ENCODE assay signal across 22 mouse cellular contexts in genomic region chr9:43003881-43004280, GRCm38 (mm10).
"Had no signal": no experiment of that assay in that cellular context is flagged by ENCODE, and none has a peak within 500 bp of the region (broad histone marks: within the 10 kb centered on the region; RNA-seq: fewer than 3 reads in every experiment).

No protein-coding gene starts in this region.

- H3K9me3 ChIP-seq: limb, embryonic 10.5 days; liver, embryonic 12.5 days; liver, embryonic 15.5 days; megakaryocyte, embryonic 14.5 days; neural tube, embryonic 12.5 days; neural tube, embryonic 15.5 days had no signal

- H3K9ac ChIP-seq: limb, embryonic 13.5 days; liver, embryonic 12.5 days; liver, embryonic 15.5 days; neural tube, embryonic 12.5 days; neural tube, embryonic 15.5 days had no signal

- H3K27me3 ChIP-seq: limb, embryonic 13.5 days; liver, embryonic 12.5 days; liver, embryonic 15.5 days; megakaryocyte, embryonic 14.5 days; neural tube, embryonic 12.5 days; neural tube, embryonic 15.5 days had no signal

- ATAC-seq: liver, embryonic 12.5 days had no signal

- DNase-seq: kidney, adult 18-20 months; kidney, adult 9 months; kidney, postnatal 14 days; kidney, postnatal 4 days; layer of hippocampus, adult 9-11 months; liver; midbrain, embryonic 14.5 days; right cerebral cortex, adult 18-20 months; right cerebral cortex, postnatal 14 days; right cerebral cortex, postnatal 4 days; thymus, adult 2 months; thymus, postnatal 25 days had no signal

- H3K4me3 ChIP-seq: layer of hippocampus, adult 2 months; limb, embryonic 10.5 days; limb, embryonic 13.5 days; liver, embryonic 12.5 days; liver, embryonic 15.5 days; megakaryocyte, embryonic 14.5 days; midbrain, embryonic 10.5 days; neural tube, embryonic 12.5 days; neural tube, embryonic 15.5 days had no signal

- H3K27ac ChIP-seq: layer of hippocampus, adult 2 months; limb, embryonic 10.5 days; limb, embryonic 13.5 days; liver, embryonic 12.5 days; liver, embryonic 15.5 days; midbrain, embryonic 10.5 days; neural tube, embryonic 12.5 days; neural tube, embryonic 15.5 days; stomach, postnatal 0 days had no signal

- H3K4me2 ChIP-seq: limb, embryonic 13.5 days; liver, embryonic 12.5 days; liver, embryonic 15.5 days; neural tube, embryonic 12.5 days; neural tube, embryonic 15.5 days had no signal

- H3K4me1 ChIP-seq: limb, embryonic 10.5 days; liver, embryonic 12.5 days; liver, embryonic 15.5 days; megakaryocyte, embryonic 14.5 days; midbrain, embryonic 10.5 days; neural tube, embryonic 12.5 days; neural tube, embryonic 15.5 days had no signal
